Mouse (Mus musculus) layer of hippocampus, adult 9-10 months (tissue): Measurements from ENCODE around the gene Tchp.

Experiments used
- DNase-seq: peaks from one replicate; pipeline ENCODE4 v3.0.0; 2022; ENCODE audit warnings: low spot score

Gene Tchp

DNA sequence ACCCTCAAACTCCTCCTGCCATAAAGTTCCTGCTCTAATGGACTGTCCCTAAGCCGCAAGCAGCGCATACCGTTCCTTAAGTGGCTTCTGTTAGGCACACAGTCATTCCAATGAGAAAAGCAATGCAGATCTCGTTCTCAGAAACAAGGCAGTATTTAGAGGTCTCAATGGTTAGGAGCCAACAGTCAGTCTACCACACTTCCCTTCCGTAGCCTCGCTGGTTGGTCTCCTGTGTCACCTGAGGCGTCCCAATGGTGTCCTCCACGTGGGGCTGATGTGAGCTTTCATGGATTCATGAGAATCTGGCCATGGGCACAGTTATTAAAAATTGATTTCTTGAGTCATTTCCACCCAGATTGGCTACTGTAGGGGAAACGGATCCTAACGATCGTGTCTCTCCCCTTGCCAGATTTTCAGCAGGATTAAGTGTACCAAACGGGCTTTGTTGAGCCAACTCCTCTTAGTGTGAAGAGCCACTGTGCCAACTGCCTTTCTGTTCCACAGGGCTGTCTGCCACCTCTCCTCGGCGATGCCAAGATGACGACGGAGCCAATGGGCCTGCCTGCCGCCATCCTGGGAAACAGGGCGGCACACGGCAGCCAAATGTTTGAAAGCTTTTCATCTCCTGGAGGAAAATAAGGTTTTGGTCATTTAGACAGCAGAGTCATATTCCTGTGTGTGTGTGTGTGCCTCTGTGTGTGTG, 9.4 kb upstream of the Tchp start:
- DNase-seq = peak; percentile 72

DNA sequence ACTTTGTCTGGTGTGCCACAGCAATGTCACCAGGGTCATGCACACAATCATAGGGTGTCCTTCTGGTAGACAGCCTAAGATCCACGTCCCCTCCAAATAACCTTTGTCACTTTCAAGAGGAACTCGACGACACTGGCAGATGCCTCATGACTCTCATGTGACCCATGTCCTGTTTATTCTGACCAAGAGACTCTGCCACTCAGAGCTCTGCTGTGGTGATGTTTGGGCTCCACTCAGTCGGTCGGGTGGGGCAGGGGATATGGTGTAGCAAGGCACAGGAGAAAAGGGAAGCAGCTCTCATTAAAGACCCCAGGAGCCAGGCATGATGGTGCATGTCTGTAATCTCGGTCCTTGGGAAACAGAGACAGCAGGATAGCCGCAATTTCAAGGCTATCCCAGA, 8.5 kb upstream of the Tchp start:
- no peak for DNase-seq

DNA sequence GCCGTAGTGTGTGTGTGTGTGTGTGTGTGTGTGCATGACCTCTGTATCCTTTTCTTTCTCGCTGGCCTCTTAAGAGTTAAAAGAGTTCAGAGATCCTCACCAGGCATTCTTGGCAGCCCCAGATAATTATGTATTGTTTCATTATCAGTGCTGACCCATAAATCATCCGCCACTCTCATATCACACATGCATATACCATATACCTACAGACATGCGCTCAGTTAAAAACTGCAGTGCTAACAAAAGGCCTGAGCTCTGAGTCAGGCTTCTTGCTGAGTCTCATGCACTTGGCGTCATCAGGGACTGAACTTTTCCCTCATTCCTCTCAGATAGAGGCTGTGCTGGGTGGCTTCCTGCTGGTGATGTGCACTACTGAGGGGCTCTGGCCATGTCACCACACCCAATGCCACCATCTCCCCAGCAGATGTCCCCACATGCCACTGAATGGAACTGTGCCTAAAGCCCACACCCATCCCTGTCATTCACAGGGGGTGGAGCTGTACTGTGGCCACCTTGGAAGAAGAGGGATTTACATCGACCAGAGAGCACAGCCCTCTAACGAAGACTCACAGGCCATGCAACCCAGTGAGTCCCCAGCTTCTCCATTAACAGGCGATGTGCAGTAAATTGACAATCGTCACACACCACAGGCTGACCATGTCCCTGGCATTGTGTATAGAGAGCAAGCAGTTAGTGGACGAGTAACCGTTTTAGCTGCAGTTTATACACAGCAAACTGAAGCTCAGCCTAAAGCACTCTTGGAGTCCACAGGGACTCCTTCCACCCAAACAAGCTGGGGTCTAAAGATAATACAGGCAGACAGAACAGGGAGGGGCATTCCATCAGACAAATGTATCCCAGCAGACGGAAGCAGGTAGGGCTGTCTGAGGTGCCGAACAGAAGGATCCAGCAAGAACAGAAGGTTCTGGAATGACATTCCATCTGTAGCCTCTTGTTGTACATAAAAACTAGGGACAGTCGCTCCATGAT, 4.9 kb upstream of the Tchp start:
- DNase-seq = no peak

DNA sequence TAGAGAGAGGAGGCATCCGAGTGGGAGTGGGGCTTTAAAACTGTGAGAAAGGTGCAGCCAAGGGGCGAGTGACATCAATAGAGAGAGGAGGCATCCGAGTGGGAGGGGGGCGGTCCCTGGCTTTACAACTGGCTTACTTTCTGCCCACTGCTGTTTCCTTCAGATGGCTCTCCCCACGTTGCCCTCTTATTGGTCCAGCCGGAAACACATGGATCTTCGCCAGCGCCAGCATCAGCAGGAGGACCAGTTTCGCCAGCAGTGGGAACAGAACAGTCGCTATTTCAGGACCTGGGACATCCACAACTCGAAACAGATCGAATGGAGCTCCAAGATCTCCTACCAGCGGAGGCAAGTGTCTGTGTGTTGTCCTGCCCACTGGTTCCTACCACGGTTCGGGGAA, 931 bp downstream of the Tchp start:
- no peak for DNase-seq

DNA sequence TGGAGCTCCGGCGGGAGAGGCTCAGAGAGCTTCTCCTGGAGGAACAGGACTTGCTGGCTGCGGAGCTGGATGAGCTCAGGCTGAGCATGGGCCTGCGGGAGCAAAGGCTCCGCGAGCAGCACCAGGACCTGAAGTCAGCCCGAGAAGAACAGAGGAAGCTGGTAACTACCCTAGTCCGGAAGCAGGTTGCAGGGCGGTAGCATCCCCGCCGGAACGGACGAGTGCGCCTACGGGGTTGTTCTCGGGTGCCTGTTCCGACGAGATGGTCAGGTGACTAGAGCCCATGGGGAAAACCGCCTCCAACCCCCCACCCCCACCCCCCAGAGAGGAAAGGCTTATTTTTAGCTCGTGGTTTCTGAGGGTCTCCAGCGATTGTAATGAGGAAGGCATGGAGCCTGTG, 1.8 kb downstream of the Tchp start:
- no peak for DNase-seq

DNA sequence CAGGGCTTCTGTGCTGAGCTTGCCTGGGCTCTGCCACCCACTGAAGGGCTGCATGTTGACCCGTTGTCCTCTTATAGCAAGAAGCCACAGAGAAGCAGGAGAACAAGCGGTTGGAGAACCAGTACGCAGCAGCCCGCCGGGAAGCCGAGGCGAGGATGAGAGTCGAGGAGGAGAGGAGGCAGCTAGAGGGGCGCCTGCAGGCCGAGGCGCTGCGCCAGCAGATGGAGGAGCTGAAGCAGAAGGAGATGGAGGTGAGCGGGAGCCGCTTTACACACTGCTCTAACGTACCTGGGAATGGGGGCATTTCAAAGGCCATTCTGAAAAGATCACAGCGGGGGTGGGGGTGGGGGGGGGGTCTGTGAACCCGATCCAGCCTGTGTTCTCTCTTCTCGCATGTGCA, 7.0 kb downstream of the Tchp start:
- DNase-seq = no peak

DNA sequence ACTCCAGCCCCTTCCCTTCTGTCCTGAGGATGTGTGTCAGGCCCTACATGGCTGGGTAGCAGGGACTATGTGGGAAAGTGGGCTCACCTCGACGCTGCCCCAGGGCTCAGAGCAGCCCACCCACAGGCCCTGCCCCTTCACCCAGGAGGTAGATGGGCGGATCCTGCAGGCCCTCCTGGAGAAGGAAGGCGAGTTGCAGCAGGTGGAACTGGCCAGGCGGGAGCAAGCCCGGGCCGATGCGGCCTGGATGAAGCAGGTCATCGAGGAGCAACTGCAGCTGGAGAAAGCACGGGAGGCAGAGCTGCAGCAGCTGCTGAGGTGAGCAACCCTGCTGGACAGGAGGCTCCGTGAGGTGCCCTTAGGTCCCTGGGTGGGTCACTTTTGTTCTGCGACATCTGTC, 9.7 kb downstream of the Tchp start:
- DNase-seq = no peak

DNA sequence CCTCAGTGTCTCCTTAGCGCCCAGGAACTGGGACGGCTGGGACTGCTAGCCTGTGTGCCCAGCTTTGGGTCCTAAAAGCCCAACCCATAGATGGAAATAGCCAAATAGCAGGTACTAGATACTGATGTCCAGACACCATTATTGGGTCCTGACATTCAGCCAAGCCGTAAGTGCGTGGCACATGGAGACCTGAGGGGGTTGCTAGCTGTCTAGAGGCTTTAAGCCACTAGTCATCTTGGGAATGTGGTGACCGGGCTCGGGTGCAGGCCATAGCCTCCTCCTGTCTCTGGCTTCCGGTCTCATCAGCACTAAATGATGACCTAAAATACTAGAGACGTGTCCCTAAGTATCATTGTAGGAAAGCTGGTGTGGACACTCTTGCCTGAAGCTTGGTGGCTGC, 10.4 kb downstream of the Tchp start:
- no peak for DNase-seq

DNA sequence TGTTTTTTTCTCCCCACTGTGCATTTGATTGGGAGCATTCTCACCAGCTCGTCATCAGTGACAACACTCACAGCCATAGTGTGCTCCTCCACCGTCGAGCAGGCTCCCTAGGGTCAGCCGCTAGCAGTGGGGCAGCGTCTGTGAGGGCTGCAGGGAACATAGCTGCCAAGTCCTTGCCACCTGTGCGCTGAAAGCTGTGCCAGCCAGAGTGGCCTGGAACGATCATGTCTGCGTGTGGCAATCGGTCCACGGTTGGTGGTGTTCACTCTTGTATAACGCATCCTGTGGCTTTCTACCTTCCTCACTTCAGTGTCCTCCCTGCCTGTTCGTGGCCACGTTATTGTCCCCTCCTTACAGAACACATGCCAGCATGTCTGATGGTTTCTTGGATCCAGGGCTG, 10.9 kb downstream of the Tchp start:
- DNase-seq = no peak

DNA sequence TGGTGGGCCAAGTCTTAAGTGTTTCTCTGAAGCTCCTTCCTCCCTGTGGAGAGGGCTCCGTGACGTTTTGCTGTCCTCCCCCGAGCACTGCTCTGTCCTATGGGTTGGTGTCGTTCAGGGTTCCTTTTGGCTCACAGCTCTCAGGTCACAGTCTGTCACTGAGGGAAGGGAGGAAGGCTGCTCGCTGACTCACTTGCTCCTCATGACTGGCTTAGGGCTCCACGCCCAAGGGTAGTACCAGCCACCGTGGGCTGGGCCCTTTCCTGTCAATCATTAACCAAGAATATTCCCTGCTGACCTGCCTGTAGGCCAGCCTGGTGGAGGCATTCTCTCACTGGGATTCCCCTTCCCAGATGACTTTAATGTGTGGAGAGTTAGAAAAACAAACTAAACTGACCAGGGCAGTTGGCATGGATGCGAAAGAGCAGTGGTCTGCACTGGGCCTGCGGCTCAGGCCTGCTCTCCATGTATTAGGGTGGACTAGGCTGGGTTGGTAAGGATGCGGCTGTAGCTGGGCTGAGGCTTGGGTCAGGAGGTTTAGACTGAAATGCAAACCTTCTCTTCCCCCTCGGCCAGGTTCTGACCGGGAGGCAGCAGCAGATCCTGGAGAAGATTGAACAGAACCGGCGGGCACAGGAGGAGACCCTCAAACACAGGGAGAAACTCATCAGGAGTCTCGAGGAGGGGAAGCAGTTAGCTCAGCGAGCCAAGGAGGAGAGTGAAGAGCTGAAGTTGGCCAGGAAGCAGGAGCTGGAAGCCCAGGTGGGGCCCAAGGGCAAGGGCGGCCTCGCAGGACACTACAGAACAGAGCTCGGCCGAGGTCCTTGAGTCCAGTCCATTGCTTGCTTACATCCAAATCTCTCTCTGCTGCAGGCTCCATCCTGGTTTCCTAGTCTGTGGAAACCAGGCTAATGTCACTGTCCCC, 11.7 kb downstream of the Tchp start:
- no peak for DNase-seq

DNA sequence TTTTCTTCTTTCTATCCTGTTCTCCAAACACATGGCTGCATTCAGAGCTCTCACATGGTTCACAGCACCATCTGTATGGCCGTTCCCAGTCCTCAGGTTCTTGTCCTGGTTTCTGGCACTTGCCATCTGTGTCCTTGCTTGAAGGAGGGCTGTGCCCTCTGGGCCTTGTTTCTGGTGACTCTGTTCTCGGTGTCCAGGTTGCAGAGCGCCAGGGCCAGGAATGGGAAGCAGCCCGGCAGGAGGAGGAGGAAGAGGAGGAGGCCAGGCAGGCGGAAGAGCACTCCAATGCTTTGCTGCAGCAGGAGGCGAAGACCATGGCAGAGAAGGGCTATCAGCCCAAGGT, 12.3 kb downstream of the Tchp start:
- no peak for DNase-seq

DNA sequence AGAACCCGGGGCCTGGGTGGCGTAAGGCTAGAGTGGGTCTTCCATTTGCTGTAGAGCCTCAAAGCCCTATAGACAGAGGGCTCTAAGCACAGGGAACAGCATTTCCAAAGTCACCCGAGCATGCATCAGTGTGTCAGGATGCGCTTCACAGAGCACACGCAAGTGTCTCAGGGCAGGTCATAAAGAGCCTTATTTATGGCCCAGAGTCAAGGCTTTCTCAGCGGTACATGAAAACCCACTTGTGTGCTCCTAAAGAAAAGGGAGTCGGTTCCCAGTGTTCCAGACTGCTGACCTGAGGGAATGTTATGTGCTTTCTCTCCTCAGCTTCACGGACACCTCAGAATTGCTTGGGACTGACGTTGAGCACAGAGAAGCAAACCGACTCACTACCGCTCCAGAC, 13.2 kb downstream of the Tchp start:
- no peak for DNase-seq

DNA sequence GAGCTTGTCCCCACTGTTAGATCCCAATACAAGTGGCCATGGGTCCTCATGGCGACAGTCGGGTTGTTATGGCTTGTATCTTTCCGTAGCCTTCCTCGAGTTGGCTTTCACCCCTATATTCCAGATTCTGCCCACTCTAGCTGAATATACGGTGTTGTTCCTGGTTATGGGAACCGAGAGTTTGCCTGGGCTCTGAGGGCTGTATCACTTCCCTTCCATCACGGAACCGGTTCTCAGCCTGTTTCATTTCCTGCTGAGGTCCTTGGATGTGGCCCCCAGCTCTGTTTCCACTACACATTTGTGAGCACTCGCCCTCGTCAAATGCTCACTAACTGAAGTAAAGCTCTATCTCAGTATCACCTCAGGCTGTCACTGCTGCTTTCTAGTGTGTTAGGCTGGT, 14.4 kb downstream of the Tchp start:
- no peak for DNase-seq

DNA sequence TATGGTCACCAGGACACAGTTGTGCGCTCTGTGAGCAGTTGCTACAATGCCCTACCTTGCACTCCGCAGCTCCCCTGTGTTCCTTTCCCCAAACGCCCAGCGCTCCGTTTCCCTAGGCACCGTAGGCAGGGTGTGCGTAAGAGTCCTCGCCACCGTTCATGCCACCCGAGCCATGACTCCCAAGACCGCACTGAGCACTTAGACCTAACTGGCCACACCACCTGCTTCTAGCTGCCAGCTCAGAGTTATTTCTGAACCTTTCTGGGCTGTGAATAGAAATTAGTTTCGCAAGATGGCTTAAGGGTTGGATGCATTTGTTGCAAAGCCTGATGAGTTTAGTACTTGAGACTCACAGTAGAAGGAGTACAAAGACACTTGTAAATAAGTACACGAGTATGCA, 15.3 kb downstream of the Tchp start:
- DNase-seq = no peak

DNA sequence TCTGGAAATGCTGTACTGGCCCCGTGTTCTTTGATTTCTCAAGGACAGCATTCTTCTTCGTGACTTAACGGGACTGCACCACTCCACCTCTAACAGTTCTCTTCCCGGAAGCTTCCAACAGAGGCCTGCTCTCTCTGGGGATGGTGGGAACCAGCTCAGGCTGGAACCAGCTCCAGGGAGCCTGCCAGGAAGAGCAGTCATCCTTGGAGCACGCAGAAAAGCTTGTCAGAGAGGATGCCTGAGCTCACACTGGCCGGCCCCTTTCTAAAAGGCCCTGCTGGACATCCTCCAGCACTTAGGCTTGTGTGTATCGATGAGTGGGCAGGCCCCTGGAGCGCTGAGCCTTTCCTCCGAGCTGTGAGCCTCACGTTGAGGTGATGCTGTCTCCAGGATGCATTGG, 20.6 kb downstream of the Tchp start:
- no peak for DNase-seq

DNA sequence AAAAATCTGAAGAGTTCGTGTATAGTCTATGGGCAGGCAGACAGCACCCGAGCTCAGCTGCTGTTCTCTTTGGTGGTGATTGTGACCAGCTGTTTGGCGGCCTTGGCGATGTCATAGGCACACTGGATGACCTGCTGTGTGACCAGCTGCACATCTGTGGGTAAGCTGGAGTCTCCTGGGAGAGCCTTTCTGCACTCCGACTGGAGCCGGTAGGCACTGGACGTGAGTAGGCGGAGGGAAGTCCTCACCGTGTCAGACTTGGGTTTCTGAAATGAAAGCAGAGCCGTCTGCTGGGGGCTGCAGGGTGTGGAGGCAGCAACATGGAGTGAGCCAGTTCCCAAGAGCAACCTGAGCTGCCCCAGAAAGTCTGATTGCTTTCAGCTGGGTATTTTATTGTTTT, 22.6 kb downstream of the Tchp start:
- DNase-seq = no peak

DNA sequence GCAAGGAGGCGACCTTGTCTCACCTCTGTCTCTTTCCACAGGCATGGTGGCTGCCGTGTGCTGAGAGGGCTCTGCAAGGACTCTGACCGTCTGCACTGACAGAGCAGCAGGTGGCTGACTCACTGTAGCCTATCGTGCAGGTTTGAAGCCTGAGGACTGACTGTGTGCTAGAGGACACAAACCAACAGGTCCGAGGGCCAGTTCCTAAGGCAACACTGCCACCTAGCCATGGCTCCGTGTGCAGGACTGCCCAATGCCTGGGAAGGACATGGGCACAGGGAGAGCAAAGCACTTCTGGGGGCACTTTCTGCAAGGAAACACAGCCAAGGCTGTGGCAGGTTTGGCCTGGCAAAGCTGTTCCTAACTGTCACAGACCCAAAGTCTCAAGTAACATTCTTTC, 23.9 kb downstream of the Tchp start:
- DNase-seq = no peak

DNA sequence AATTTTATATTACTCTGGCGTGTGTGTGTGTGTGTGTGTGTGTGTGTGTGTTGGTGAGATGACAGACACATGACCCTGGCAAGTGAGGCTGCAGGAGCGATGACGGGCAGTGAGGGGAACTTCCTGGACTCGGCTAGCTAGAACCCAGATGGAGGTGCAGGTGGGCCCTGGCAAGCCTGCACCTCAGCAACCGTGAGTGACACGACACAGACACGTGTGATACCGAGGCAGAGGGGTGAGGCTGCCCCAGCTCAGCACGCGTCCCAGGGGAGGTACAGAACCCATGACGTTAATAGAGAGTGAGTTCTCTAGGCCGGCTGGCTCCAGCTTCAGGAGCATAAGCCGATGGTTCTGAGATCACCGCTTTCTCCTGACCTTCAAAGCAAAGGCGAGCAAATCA, 24.4 kb downstream of the Tchp start:
- DNase-seq = no peak

DNA sequence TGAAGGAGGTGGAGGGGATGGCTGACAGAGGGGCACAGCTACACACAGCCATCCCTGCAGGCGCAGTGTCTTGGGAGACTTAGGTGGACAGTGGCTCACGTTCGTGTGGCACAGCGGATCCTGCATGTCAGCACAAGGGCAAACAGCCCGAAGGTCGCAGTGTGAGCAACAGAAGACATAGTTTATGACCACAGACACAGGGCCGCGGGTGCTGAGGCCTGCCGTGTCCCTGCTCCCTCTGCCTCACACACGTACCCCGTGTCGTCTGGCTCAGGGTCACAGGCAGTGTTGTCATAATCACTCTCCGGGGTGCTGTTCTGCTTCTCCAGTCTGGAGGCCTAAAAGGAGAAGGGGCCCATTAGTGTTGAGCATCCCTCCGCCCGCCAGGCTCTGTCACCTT, 26.0 kb downstream of the Tchp start:
- no peak for DNase-seq

DNA sequence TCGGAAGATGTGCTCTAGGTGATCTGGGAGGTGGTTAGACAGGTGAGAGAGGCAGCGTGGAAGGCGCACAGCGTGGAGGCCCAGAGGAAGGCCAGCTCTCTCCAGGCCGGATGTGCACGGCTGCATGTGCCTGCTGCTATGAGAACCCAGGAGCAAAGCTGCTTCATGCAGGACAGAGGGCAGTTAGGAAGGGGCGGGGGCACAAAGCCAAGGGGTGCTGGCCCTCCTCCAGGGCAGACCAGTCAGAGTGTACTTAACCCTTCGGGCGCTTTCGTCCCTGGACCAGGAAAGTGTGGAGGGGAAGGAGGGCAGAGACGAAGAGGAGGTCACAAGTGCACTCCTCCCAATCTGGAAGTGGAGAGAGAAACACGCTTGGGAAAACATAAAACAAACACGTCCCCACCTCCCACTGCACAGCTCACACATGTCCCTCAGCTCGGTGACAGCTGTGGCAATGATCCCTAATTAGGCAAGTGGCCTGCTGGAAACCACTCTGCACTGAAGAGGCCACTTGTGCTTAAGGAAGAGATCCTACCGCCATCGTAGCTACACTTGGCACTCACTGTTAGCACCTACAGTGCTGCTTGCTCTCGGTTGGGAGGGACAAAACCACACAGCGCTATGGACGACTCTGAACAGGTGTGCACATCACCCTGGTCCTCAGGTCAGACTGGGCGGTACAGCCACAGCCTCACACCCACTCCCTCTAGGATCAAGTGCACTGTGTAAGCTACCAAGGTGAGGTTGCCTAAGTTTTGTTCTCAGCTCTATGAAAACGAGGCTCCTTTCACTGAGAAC, 29.7 kb downstream of the Tchp start:
- no peak for DNase-seq

DNA sequence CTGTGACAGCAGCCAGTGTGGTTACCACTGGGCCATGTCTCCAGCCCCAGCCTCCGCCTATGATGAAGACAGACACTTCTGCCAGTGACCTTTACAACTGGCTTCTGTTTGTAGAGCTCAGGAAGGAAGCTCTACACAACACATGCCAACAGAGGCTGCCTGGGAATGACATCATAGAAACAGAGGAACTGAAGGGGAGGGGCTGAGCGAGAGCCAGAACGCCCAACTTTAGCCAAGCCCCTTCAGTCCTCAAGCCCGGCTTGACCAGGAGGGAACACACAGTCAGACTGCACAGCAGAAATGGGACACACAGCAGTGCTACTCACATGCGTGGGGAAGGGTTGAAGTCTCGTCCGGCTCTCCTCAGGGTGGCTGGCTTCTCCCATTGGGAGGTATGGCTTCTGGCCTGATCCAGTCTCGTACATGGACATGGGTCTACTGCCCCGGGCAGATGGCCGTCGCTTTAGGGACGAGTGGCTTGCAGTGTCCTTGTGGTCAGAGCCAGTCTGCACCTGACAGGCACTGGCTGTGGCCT, 31.2 kb downstream of the Tchp start:
- no peak for DNase-seq
